Mouse (Mus musculus): ENCODE results near the gene Agbl2.
A peak's percentile ranks its signal among the peaks of the same experiment; 100 is the strongest.
"Not testable (repeated sequence)": the region's sequence is repeated elsewhere in the genome, so short reads cannot be mapped to it uniquely, and the experiment has no call there.

Gene Agbl2

GRCm38 (mm10) chr2:90818710-90819109, 36.2 kb downstream of the Agbl2 start:
- no peak for DNase-seq

GRCm38 (mm10) chr2:90820894-90821293, 38.4 kb downstream of the Agbl2 start:
- no peak for DNase-seq

- DNase-seq = no peak
These were observed 40.5 kb downstream of the Agbl2 start for GRCm38 (mm10) chr2:90822978-90823377.

DNA sequence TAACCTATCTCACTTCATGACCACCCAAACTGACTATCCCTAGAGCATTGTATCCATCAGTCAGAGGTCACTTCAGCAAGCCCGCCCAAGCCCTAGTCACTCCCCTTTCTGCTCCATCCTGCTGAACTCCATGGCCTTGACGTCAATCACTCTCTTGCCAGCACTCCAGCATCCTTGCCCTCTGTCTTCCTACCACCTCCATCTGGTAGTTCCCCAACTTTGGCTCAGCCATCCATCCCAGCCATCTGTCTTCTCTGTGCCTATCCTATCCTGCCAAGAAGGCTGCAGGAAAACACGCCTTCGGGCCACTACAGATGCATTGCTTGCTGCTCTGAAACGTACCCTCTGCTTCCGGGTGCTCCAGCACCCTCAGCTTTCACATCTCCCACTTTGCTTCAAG, 41.3 kb downstream of the Agbl2 start:
- no peak for DNase-seq

GRCm38 (mm10) chr2:90824528-90824927, 42.0 kb downstream of the Agbl2 start:
- DNase-seq = not testable (repeated sequence)

DNA sequence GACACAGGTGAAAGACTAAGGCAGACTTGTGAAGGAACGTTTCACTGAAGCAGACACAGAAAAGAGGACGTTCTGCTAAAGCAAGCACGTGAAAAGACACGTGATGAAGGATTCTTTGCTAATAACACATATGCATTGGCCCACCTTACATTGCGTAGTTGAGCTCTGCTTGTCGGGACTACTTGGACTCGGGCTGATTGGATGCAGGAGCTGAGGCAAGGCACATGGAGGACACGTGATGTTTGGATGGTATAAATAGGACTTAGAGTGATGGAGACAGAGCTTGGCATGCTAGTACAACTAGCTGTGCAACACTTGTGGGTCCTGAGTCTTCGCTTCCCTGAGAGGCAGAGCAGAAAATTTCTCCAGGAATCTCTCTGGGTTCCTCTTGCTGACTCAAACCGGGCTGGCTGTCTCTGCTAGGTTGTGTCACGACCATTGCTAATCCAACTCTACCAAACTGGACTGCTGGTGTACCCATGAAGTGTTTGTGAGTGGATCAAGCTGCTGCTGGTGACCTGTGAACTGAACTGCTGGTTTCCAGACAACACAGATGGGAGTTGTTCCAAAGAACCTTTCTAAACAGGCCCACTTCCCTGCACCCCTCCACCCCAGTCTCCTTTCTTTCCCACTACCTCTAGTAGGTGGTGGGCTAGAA, 43.1 kb downstream of the Agbl2 start:
- no peak for DNase-seq

- no peak for DNase-seq
These were observed 46.2 kb downstream of the Agbl2 start for GRCm38 (mm10) chr2:90828739-90829138.

DNA sequence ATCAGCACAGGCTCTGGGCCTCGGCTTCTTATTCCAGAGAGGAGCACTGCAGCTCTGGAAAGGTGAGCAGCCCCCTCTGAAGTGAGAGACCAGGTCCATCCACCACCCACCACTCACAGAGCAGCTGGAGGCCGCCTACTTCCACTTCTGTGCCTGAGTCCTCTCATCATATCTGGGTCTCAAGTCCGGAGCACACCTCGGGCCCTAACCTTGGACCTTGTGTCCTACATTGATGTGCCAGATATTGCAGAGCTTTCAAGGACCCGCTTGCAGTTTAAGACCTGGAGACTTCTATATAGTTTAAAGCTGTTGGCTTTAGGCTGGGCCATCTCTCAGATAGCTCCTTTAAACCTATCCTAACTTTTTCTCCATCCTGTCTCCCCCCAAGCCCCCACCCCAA, 51.0 kb downstream of the Agbl2 start:
- no peak for DNase-seq

DNA sequence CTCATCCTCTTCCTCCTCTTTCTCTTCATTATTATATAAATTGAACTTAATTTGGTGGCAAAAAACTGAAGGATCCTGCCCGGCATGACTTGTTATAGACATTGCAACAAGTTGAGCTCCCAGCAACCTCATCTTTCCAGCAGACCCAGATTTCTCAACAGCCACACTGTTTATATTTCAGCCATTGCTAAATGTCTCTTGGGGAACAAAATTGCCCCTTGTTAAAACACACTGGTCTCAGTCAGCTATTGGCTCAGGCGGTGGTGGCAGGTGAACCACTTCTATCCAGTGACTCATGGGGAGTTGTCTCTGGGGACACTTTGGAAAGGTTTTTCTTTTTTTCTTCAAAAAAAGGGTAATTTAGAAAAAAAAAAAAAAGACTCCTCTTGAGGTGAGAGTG, 56.1 kb downstream of the Agbl2 start:
- no peak for DNase-seq

- DNase-seq = no peak
These were observed 61.1 kb downstream of the Agbl2 start for GRCm38 (mm10) chr2:90843666-90844065.

DNA sequence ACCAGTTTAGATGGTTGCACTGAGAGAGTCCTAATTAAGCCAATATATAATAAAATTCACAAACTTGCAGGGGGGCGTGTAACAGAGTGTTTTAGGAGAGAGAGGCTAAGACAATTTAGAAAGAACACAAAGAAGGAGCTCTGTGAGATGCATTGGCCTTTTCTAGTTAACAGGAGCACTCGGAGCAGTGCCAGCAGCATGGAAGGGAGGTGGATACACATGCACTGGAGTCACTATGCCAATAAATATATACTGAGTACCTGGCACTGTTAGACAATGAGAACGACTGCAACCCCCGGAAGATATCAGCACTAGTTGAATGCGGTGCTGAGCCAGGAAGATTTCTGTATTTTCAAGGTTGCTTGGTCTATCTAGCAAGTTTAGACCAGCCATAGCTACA, 61.7 kb downstream of the Agbl2 start:
- no peak for DNase-seq

GRCm38 (mm10) chr2:90845234-90845633, 62.7 kb downstream of the Agbl2 start:
- no peak for DNase-seq

DNA sequence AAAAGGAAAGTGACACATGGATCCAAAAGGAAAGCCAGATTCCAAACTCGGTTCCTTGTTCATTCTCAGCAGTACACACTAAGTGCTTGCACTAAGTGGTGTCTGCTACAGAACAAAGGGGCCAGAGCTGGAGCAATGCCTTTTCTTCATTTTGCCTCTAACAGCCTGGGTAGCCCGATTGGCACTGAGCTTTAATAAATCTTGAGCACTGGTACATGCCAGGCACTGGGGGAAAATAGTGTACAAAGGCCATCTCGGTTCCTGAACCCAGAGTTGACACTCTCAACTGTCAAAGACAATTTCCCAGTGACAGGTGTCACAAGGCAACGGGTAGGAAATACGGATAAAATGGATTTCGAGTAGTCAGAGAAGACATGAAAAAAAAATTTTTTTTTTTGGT, 63.6 kb downstream of the Agbl2 start:
- DNase-seq = peak; percentile 32

DNA sequence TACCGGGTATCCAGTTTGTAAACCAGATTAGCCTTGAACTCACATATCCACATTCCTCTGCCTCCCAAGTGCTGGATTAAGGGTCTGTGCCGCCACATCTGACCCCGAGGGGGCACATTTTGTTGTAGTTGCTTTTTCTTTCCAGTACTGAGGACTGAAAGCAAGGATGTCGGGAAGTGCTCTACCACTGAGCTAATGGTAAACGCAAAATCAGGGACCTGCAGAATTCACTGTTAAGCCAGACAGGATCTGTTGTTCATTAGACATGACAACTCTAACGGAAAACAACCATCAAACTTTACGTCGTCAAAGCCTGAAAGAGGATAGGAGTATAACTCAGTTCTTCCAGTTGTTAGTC, 64.0 kb downstream of the Agbl2 start:
- no peak for DNase-seq

GRCm38 (mm10) chr2:90846955-90847680, 64.6 kb downstream of the Agbl2 start, which contains the start of gene Mtch2:
TSS of gene Mtch2 (plus strand) at chr2:90847155.
- DNase-seq = peak; percentile 99

DNA sequence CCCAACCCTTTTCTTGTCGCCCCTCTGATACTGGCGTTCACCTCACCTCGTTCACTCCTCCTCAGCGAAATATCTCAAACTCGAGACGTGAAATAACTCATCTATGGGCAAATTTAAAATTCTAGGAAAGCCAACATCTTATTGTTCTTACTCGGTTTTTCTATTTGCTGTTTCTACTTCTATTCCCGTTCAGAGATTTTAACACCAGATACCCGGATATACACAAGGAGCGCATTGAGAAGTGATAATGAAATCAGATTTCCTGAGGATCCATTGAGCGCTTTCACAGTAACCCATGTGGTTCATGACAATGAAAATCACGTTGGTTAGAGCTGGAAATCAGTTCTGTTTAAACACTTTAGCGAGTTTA, 65.1 kb downstream of the Agbl2 start:
- DNase-seq = no peak

DNA sequence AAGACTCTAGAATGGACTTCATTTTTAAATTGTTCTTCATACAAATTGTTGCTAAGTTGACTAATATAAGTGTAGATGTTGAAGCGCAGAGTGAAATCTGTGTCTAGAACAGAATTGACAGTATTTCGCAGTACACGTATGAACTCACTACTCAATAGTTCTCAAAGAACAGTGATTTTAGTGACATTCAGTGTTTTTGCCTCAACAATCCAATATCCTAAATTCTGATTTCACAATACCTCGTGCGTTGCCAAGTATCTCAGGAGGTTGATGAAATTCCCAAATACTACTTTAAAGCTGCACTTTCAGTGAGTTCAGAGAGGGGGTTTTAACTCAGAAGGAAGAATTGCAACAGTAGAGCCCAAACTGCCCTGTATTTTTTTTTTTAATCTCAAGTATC, 65.8 kb downstream of the Agbl2 start:
- no peak for DNase-seq

DNA sequence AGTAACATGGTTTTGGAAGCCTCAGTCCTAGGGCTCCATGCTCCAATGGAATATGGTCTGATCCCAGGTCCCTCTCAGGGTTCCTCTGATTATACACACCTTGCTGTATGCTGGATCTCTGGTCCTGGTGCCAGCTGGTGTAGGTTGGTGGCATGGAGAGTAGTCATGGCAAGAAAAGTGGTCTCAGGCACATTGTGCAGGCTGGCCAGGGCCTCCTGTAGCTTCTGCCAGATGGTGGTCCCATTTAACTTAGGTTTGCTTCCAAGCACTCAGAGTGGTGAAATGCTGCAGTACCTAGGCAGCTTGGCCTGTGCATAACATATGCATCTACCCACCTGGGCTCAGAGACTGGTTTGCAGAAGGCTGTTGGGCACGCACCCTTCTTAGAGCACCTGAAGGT, 67.9 kb downstream of the Agbl2 start:
- DNase-seq = no peak

- DNase-seq = no peak
These were observed 79.0 kb downstream of the Agbl2 start for GRCm38 (mm10) chr2:90861486-90861885.

DNA sequence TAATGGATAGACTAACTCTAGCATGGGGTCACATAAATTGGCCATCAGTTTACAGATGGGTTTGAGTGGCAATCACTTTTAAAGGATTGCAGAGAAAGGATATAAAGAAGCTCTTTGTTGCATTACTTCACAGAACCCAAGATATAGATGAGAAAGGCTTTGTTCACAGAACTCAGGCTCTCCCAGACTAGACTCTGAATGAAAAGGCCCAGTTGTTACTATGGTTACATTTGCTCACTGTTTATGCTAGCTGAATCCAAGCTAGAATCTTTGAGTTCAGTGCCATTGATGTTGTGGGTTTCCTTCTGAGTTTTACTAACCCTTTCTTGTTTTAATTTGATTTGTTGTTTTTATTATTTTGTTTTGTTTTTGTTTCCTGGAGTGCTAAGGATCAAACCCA, 81.7 kb downstream of the Agbl2 start:
- no peak for DNase-seq

DNA sequence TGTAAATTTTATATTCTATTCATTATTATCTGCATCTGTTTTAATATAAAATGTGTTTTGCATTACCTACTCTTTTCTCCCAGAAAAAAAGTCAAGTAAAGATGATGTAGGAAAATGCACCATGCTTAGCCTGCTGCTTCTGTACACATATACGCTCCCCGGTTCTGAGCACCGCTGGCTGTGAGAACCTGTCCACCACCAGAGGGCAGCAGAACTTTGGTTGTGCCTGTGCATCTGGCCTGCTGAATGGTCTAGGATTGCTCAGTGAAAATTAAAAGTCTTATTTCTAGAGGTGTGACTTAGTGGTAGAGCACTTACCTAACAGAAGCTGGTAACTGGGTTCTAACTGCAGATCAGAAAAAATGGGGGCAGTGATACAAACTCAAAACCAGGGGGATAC, 84.0 kb downstream of the Agbl2 start:
- peak; percentile 87 for DNase-seq

DNA sequence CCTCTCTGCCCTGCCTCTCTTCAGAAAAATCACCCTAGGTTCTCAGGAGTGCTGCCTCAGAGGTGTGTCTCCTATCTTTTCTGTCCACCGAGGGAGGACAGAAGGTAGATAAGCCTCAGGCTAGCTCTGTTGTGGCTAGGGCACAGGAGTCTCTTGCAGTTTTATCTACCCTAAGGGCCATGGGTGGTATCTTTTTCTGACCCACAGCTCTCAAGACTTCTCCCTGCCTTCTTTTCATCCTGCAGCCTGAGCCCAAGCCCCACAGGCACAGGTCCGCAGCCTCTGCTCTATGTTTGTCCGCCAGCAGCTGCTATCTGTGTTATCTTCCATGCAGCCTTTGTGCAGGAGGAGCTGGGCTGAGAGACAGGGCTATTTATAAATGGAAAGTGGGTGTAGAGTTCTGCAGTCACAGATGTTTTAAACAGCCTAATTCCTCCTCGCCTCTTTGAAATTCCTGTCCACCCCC, 87.6 kb downstream of the Agbl2 start:
- DNase-seq = no peak

DNA sequence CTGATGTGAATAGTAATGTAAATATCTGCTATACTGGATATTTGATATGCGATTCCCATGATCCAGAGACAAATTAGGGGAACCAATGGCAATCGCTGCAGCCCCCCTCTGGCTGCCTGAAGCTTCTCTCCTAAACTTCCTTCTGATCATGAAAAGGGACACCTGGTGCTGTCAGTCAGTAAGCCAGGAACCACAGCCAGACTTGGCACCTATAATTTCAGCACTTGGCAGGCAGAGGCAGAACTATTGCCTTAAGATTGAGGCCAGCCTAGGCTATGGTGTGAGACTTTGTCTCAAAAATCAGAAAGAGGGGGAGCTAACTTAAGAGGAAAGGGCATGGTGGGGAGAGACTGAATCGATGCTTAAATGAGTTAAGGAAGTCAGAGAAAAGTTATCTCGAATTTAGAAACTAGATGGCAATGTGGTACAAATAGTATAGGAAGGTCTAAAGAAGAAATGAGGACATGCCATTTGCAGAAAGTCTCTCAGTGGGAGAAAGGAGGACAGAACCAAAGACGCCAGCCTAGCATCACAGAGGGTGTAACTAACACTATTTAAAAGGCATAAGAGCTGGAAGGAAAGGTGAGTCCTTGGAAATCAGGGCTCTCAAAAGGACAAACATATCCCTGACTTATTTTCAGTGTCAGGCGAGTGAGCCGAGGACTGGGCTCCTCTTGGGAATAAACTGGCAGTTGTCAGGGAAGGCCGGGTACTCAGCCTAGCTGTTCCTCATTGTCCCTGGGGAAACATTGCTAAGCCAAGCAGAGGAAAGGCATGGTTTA, 88.8 kb downstream of the Agbl2 start:
- DNase-seq = no peak

GRCm38 (mm10) chr2:90874025-90874424, 91.5 kb downstream of the Agbl2 start:
- no peak for DNase-seq
